Mouse (Mus musculus): ENCODE results near the gene Pld1. TPM values are rescaled to one million over a fixed set of nuclear protein-coding genes. Genes with fewer than 3 reads are reported as not detected.
A peak's percentile ranks its signal among the peaks of the same experiment; 100 is the strongest.

Pld1 gene
- polyA plus RNA-seq (2015; fragmentation: Nextera tagmentation; extraction: Ambion mirVana) = 4.9 and 5.0 TPM in 2 replicates

- H3K9me3 ChIP-seq (replicated peaks; ENCODE audit: low read length) = no peaks in the 10 kb centered on the region
- 0 out of 2 replicates have a peak, but pooled peaks cover 3% of the 10 kb centered on the region for H3K4me1 ChIP-seq (replicated peaks; ENCODE audit: insufficient read depth, low read length)
- no peaks in the 10 kb centered on the region for H3K27me3 ChIP-seq (ENCODE audit: insufficient read depth, low read length)
- peak; percentile 90 for ATAC-seq (replicated peaks; ENCODE audit: low FRiP score, low read depth)
- peak; percentile 78 for DNase-seq (ENCODE audit: low spot score)
- H3K36me3 ChIP-seq (ENCODE audit: insufficient read depth, low read length) = no peaks in the 10 kb centered on the region
- peak within 1 kb of the TSS; percentile 57 for H3K4me3 ChIP-seq (replicated peaks; ENCODE audit: low read depth, low read length)
- peak within 1 kb of the TSS; percentile 75 for H3K27ac ChIP-seq
- peak within 1 kb of the TSS; percentile 96 for H3K4me2 ChIP-seq (ENCODE audit: low read length)
- under 1% methylated on average over 68 of the region's 68 CpGs for WGBS
- TF ChIP-seq CTCF (IDR thresholded peaks at IDR 0.05; ENCODE audit: low read depth) = no peak
- peak within 1 kb of the TSS; percentile 66 for H3K9ac ChIP-seq (ENCODE audit: low read depth, low read length)
Observed at GRCm38 (mm10) chr3:27938381-27939323, at the start of gene Pld1. Pld1 (plus strand) TSS chr3:27938695.

GRCm38 (mm10) chr3:27896318-27896892 is 42.1 kb upstream of the Pld1 start, which contains the start of gene Tmem212:
Tmem212 (minus strand) TSS chr3:27896368.
- DNase-seq (ENCODE audit: low spot score) = peak; percentile 21
- Histone ChIP-seq H3K27ac (no peak within 1 kb of the TSS), H3K4me3 (replicated peaks; ENCODE audit: low read depth, low read length) (no peak within 1 kb of the TSS), H3K9me3 (replicated peaks; ENCODE audit: low read length) (no peaks in the 10 kb centered on the region), H3K36me3 (ENCODE audit: insufficient read depth, low read length) (no peaks in the 10 kb centered on the region), H3K4me2 (ENCODE audit: low read length) (no peak within 1 kb of the TSS), H3K27me3 (ENCODE audit: insufficient read depth, low read length) (no peaks in the 10 kb centered on the region), H3K9ac (ENCODE audit: low read depth, low read length) (no peak within 1 kb of the TSS), H3K4me1 (replicated peaks; ENCODE audit: insufficient read depth, low read length) (no peaks in the 10 kb centered on the region)
- TF ChIP-seq CTCF (IDR thresholded peaks at IDR 0.05; ENCODE audit: low read depth) = no peak
- WGBS = 38% methylated on average over 8 of the region's 8 CpGs
- no peak for ATAC-seq (replicated peaks; ENCODE audit: low FRiP score, low read depth)

- Histone ChIP-seq H3K9ac (ENCODE audit: low read depth, low read length) (no peak overlapping the region), H3K4me3 (replicated peaks; ENCODE audit: low read depth, low read length) (no peak overlapping the region), H3K9me3 (replicated peaks; ENCODE audit: low read length) (no peaks in the 10 kb centered on the region), H3K27ac (no peak overlapping the region), H3K27me3 (ENCODE audit: insufficient read depth, low read length) (no peaks in the 10 kb centered on the region), H3K36me3 (ENCODE audit: insufficient read depth, low read length) (no peaks in the 10 kb centered on the region), H3K4me1 (replicated peaks; ENCODE audit: insufficient read depth, low read length) (no peaks in the 10 kb centered on the region), H3K4me2 (ENCODE audit: low read length) (no peak overlapping the region)
- WGBS = 72% methylated on average over 10 of the region's 10 CpGs
- no peak for DNase-seq (ENCODE audit: low spot score)
- ATAC-seq (replicated peaks; ENCODE audit: low FRiP score, low read depth) = no peak
- TF ChIP-seq CTCF (IDR thresholded peaks at IDR 0.05; ENCODE audit: low read depth) = no peak
Observed at GRCm38 (mm10) chr3:27898178-27898577, 40.3 kb upstream of the Pld1 start.

DNA sequence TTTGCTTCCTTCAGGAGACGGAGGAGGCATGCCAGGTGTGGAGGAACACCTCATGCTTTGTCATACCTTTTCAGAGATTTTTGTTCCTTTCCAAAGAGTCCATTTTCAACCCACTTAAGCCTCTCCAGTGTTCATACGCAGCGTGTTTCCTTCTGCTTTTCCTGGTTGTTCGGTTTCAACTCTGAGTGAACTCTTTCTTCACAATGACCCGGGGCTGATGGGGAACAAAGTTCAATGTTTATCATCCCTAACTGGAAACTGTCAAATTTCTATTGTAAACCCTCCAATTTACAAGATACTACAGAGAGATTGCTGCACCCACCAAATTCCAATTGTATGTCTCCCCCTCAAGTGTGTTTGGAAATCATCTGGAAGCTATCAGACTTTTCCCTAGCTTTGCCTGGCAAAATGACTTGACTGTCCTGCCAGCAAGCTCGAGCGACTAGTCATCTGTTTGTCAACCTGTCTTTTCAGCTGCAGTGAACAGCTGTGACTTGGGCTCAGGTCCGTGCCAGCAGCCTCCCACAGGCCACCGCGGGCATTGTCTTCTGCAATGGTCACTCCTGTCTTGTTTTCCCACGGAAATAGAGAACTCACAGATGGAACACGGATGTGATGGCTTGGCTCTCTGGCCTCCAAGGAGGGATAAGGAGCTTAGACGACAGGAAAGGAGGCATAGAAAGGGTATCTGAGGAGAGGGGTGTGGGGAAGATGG is 39.3 kb upstream of the Pld1 start:
- ATAC-seq (replicated peaks; ENCODE audit: low FRiP score, low read depth) (no peak), DNase-seq (ENCODE audit: low spot score) (no peak)
- Histone ChIP-seq H3K9me3 (replicated peaks; ENCODE audit: low read length) (no peaks in the 10 kb centered on the region), H3K36me3 (ENCODE audit: insufficient read depth, low read length) (no peaks in the 10 kb centered on the region), H3K27ac (no peak overlapping the region), H3K9ac (ENCODE audit: low read depth, low read length) (no peak overlapping the region), H3K4me3 (replicated peaks; ENCODE audit: low read depth, low read length) (no peak overlapping the region), H3K27me3 (ENCODE audit: insufficient read depth, low read length) (no peaks in the 10 kb centered on the region), H3K4me2 (ENCODE audit: low read length) (no peak overlapping the region), H3K4me1 (replicated peaks; ENCODE audit: insufficient read depth, low read length) (no peaks in the 10 kb centered on the region)
- TF ChIP-seq CTCF (IDR thresholded peaks at IDR 0.05; ENCODE audit: low read depth) = no peak
- 56% methylated on average over 13 of the region's 13 CpGs for whole genome bisulfite sequencing

- Histone ChIP-seq H3K27ac (no peak overlapping the region), H3K4me3 (replicated peaks; ENCODE audit: low read depth, low read length) (no peak overlapping the region), H3K9ac (ENCODE audit: low read depth, low read length) (no peak overlapping the region), H3K27me3 (ENCODE audit: insufficient read depth, low read length) (no peaks in the 10 kb centered on the region), H3K36me3 (ENCODE audit: insufficient read depth, low read length) (no peaks in the 10 kb centered on the region), H3K4me1 (replicated peaks; ENCODE audit: insufficient read depth, low read length) (no peaks in the 10 kb centered on the region; the same call in 1 of the 2 replicates), H3K4me2 (ENCODE audit: low read length) (no peak overlapping the region), H3K9me3 (replicated peaks; ENCODE audit: low read length) (no peaks in the 10 kb centered on the region)
- peak; percentile 46 for TF ChIP-seq CTCF (IDR thresholded peaks at IDR 0.05; ENCODE audit: low read depth)
- ATAC-seq (replicated peaks; ENCODE audit: low FRiP score, low read depth) = no peak
- WGBS = 90% methylated on average over 6 of the region's 6 CpGs
- no peak for DNase-seq (ENCODE audit: low spot score)
Observed at GRCm38 (mm10) chr3:27901846-27902245, 36.6 kb upstream of the Pld1 start.

Data from kidney, postnatal 0 days (tissue).